Mouse (Mus musculus) lung, adult 2 months (tissue): Measurements from ENCODE around the gene B3gnt9.

Experiments used
- CTCF ChIP-seq: fragments of 200-500 bp; IDR thresholded peaks from 2 replicates; pipeline ENCODE4 v1.5.1; 2011; ENCODE audit warnings: mild to moderate bottlenecking, low read length, control low read depth; ENCODE audit not compliant: insufficient read depth
- POLR2A ChIP-seq: fragments of 200-500 bp; IDR thresholded peaks from 2 replicates; pipeline ENCODE4 v1.6.1; 2011; ENCODE audit warnings: low read depth, mild to moderate bottlenecking, control low read depth, low read length, borderline replicate concordance; ENCODE audit errors: extremely low read depth

GRCm38 (mm10) chr8:105280567-105280966 is 25.6 kb upstream of the B3gnt9 start:
- TF ChIP-seq POLR2A (no peak), CTCF (no peak)
